In genomic region chr16:10313226-10313625, GRCm38 (mm10) we compare ENCODE assay signal across 8 mouse cellular contexts. TPM values are rescaled to one million over a fixed set of nuclear protein-coding genes. Genes with fewer than 3 reads are reported as not detected.
DNase-seq lines count a peak whose midpoint lies in the region; ATAC-seq and TF ChIP-seq lines count a peak whose summit lies in the region.

No protein-coding gene starts in this region.

- ATAC-seq in embryonic facial prominence, embryonic 12.5 days (ENCODE audit: insufficient number of reproducible peaks, insufficient read depth, low FRiP score, low TSS enrichment): 0 out of 2 replicates have a peak, but pooled peaks have one; percentile 61
- ATAC-seq in hindbrain, embryonic 11.5 days (ENCODE audit: low FRiP score): peak; percentile 43; the same call in 1 of the 2 replicates
- peak; percentile 72 for ATAC-seq in lung, embryonic 14.5 days (ENCODE audit: insufficient read depth)
- peak; percentile 13; the same call in 1 of the 2 replicates for ATAC-seq in stomach, embryonic 15.5 days (ENCODE audit: insufficient read depth, low FRiP score, low read depth)
- ATAC-seq in cerebellum, adult (ENCODE audit: insufficient number of reproducible peaks, low FRiP score, low TSS enrichment): no peak

- H3K4me3 ChIP-seq in liver, adult 2 months (ENCODE audit: insufficient read depth, low read depth, low read length): peak overlapping the region; percentile 80
- peak overlapping the region; percentile 51 for H3K4me3 ChIP-seq in embryonic facial prominence, embryonic 12.5 days
- H3K4me3 ChIP-seq in hindbrain, embryonic 11.5 days (ENCODE audit: low read depth, low read length): peak overlapping the region; percentile 41
- H3K4me3 ChIP-seq in lung, embryonic 14.5 days (ENCODE audit: low read depth, low read length): peak overlapping the region; percentile 57
- peak overlapping the region; percentile 63 for H3K4me3 ChIP-seq in stomach, embryonic 15.5 days (replicated peaks)

- H3K4me1 ChIP-seq in liver, adult 2 months (ENCODE audit: control insufficient read depth, insufficient read depth, low read length): peaks cover 3% of the 10 kb centered on the region; the same call in 1 of the 2 replicates
- peaks cover 7% of the 10 kb centered on the region; the same call in 1 of the 2 replicates for H3K4me1 ChIP-seq in embryonic facial prominence, embryonic 12.5 days
- H3K4me1 ChIP-seq in hindbrain, embryonic 11.5 days (replicated peaks; ENCODE audit: control insufficient read depth, insufficient read depth, low read length): peaks cover 4% of the 10 kb centered on the region; the same call in 1 of the 2 replicates
- peaks cover 12% of the 10 kb centered on the region for H3K4me1 ChIP-seq in lung, embryonic 14.5 days (ENCODE audit: insufficient read depth)
- H3K4me1 ChIP-seq in stomach, embryonic 15.5 days: peaks cover 11% of the 10 kb centered on the region

- H3K4me2 ChIP-seq in embryonic facial prominence, embryonic 12.5 days (replicated peaks): peak overlapping the region; percentile 79
- H3K4me2 ChIP-seq in hindbrain, embryonic 11.5 days (replicated peaks; ENCODE audit: low read depth, low read length): peak overlapping the region; percentile 83
- H3K4me2 ChIP-seq in lung, embryonic 14.5 days: peak overlapping the region; percentile 85
- H3K4me2 ChIP-seq in stomach, embryonic 15.5 days: peak overlapping the region; percentile 88

- 5% methylated on average over 15 of the region's 15 CpGs for WGBS in liver, adult 2 months
- WGBS in embryonic facial prominence, embryonic 12.5 days: 4% methylated on average over 15 of the region's 15 CpGs
- WGBS in hindbrain, embryonic 11.5 days: 4% methylated on average over 15 of the region's 15 CpGs
- WGBS in lung, embryonic 14.5 days: 2% methylated on average over 15 of the region's 15 CpGs
- 4% methylated on average over 15 of the region's 15 CpGs for WGBS in stomach, embryonic 15.5 days

- H3K27me3 ChIP-seq in liver, adult 2 months (ENCODE audit: control insufficient read depth, insufficient read depth, low read length): no peaks in the 10 kb centered on the region
- 0 out of 2 replicates have a peak, but pooled peaks cover 3% of the 10 kb centered on the region for H3K27me3 ChIP-seq in embryonic facial prominence, embryonic 12.5 days
- H3K27me3 ChIP-seq in hindbrain, embryonic 11.5 days (ENCODE audit: control insufficient read depth, insufficient read depth, low read length): peaks cover 9% of the 10 kb centered on the region
- H3K27me3 ChIP-seq in lung, embryonic 14.5 days (ENCODE audit: insufficient read depth, low read length): peaks cover 5% of the 10 kb centered on the region; the same call in 1 of the 2 replicates
- no peaks in the 10 kb centered on the region for H3K27me3 ChIP-seq in stomach, embryonic 15.5 days (replicated peaks)

- H3K79me2 ChIP-seq in liver, adult 2 months (ENCODE audit: control insufficient read depth, insufficient read depth, low read length): no peaks in the 10 kb centered on the region

- TF ChIP-seq POLR2A in liver, adult 2 months (IDR thresholded peaks at IDR 0.05; ENCODE audit: extremely low read depth, insufficient read depth, low read length): no peak

- peak overlapping the region; percentile 84 for H3K9ac ChIP-seq in liver, adult 2 months (ENCODE audit: low read depth, low read length)
- H3K9ac ChIP-seq in embryonic facial prominence, embryonic 12.5 days: peak overlapping the region; percentile 49
- H3K9ac ChIP-seq in hindbrain, embryonic 11.5 days (ENCODE audit: low read depth, low read length): peak overlapping the region; percentile 52
- peak overlapping the region; percentile 72 for H3K9ac ChIP-seq in lung, embryonic 14.5 days
- H3K9ac ChIP-seq in stomach, embryonic 15.5 days: peak overlapping the region; percentile 39; the same call in 1 of the 2 replicates

- no peaks in the 10 kb centered on the region for H3K36me3 ChIP-seq in liver, adult 2 months (ENCODE audit: control insufficient read depth, insufficient read depth, low read length)
- H3K36me3 ChIP-seq in embryonic facial prominence, embryonic 12.5 days: no peaks in the 10 kb centered on the region
- H3K36me3 ChIP-seq in hindbrain, embryonic 11.5 days (ENCODE audit: control insufficient read depth, insufficient read depth, low read length): no peaks in the 10 kb centered on the region
- no peaks in the 10 kb centered on the region for H3K36me3 ChIP-seq in lung, embryonic 14.5 days (ENCODE audit: insufficient read depth)
- no peaks in the 10 kb centered on the region for H3K36me3 ChIP-seq in stomach, embryonic 15.5 days

- H3K9me3 ChIP-seq in embryonic facial prominence, embryonic 12.5 days: no peaks in the 10 kb centered on the region
- H3K9me3 ChIP-seq in hindbrain, embryonic 11.5 days (ENCODE audit: control insufficient read depth, low read length): no peaks in the 10 kb centered on the region
- H3K9me3 ChIP-seq in lung, embryonic 14.5 days (ENCODE audit: low read depth, low read length): no peaks in the 10 kb centered on the region
- no peaks in the 10 kb centered on the region for H3K9me3 ChIP-seq in stomach, embryonic 15.5 days

- H3K27ac ChIP-seq in liver, adult 2 months (replicated peaks; ENCODE audit: insufficient read depth, low read depth, low read length): no peak overlapping the region
- no peak overlapping the region for H3K27ac ChIP-seq in embryonic facial prominence, embryonic 12.5 days
- H3K27ac ChIP-seq in hindbrain, embryonic 11.5 days (ENCODE audit: low read depth, low read length): no peak overlapping the region
- no peak overlapping the region for H3K27ac ChIP-seq in lung, embryonic 14.5 days (ENCODE audit: low read depth)
- H3K27ac ChIP-seq in stomach, embryonic 15.5 days: peak overlapping the region; percentile 40; the same call in 1 of the 2 replicates

- DNase-seq in liver, adult 2 months (ENCODE audit: extremely low read depth, low read depth, low spot score): no peak
- DNase-seq in liver: no peak
- no peak for DNase-seq in hindbrain, embryonic 11.5 days (ENCODE audit: low spot score)
- DNase-seq in lung, embryonic 14.5 days: peak; percentile 45
- no peak for DNase-seq in Muller cell, postnatal 12 days (ENCODE audit: inconsistent ontology term)

- TF ChIP-seq CTCF in liver, adult 2 months (IDR thresholded peaks at IDR 0.05; ENCODE audit: low read depth, low read length): peak; percentile 38; the same call in 1 of the 2 replicates
- TF ChIP-seq CTCF in lung, embryonic 14.5 days (IDR thresholded peaks at IDR 0.05; ENCODE audit: low read depth): peak; percentile 45

RNA-seq across cellular contexts. Expression of gene Emp2, which starts 0.5 kb away (rescaled TPM):
- 5.7 and 10.7 TPM in 2 replicates for total RNA-seq in liver, adult 2 months (2014; rRNA removed)
- polyA plus RNA-seq in liver, adult 2 months (2012; rRNA removed): 7.2 and 14.1 TPM in 2 replicates
- 8.7 and 9.5 TPM in 2 replicates for polyA plus RNA-seq in embryonic facial prominence, embryonic 12.5 days (2016; fragmentation: Nextera tagmentation; extraction: Ambion mirVana)
- 2.6 and 3.6 TPM in 2 replicates for polyA plus RNA-seq in hindbrain, embryonic 11.5 days (2014; fragmentation: Nextera tagmentation; extraction: Ambion mirVana)
- polyA plus RNA-seq in lung, embryonic 14.5 days (2014; fragmentation: Nextera tagmentation; extraction: Ambion mirVana): 38.3 and 44.6 TPM in 2 replicates
- 35.2 and 48.4 TPM in 2 replicates for polyA plus RNA-seq in stomach, embryonic 15.5 days (2015; fragmentation: Nextera tagmentation; extraction: Ambion mirVana)
